Mouse (Mus musculus): ENCODE measurements around the gene Lig1. TPM values are rescaled to one million over a fixed set of nuclear protein-coding genes. Genes with fewer than 3 reads are reported as not detected.

The Lig1 gene
- total RNA-seq (2014; fragmentation: Nextera tagmentation), result 143 and 159 TPM in 2 replicates
- 49.3 and 66.8 TPM in 2 replicates for total RNA-seq (2017)
- polyA plus RNA-seq (2012), result 72.8 and 89.3 TPM in 2 replicates

- DNase-seq (ENCODE audit: low spot score) (no peak), ATAC-seq (ENCODE audit: extremely low read depth, insufficient number of reproducible peaks, low FRiP score, poor library complexity, severe bottlenecking) (no peak)
- TF ChIP-seq GATA2 (IDR thresholded peaks at IDR 0.05; ENCODE audit: borderline replicate concordance, low read depth, low read length), result no peak
- TF ChIP-seq GATA1 (IDR thresholded peaks at IDR 0.05; ENCODE audit: borderline replicate concordance, low read length), result no peak
- TF ChIP-seq TAL1 (conservative IDR thresholded peaks at IDR 0.05; ENCODE audit: low read depth, low read length), result no peak
- no peak for TF ChIP-seq POLR2AphosphoS5 (IDR thresholded peaks at IDR 0.05; ENCODE audit: insufficient replicate concordance, low read depth, low read length)
- Histone ChIP-seq H3K4me3 (ENCODE audit: low read depth, low read length) (peak within 1 kb of the TSS; percentile 83), H3K4me1 (ENCODE audit: insufficient read depth, low read depth, low read length) (peaks cover 43% of the 10 kb centered on the region), H3K27me3 (ENCODE audit: insufficient read depth, low read length) (no peaks in the 10 kb centered on the region), H3K36me3 (replicated peaks) (peaks cover 61% of the 10 kb centered on the region), H3K9me3 (replicated peaks) (no peaks in the 10 kb centered on the region)
These were observed at the start of gene Lig1 for GRCm38 (mm10) chr7:13277081-13277480. Gene Lig1 (plus strand): TSS chr7:13277283.

GRCm38 (mm10) chr7:13260746-13261700 is 16.1 kb upstream of the Lig1 start:
- H3K4me1 ChIP-seq (ENCODE audit: insufficient read depth, low read depth, low read length), result no peaks in the 10 kb centered on the region
- no peak for DNase-seq (ENCODE audit: low spot score)

GRCm38 (mm10) chr7:13263851-13264250 is 13.2 kb upstream of the Lig1 start:
- no peak for TF ChIP-seq TAL1 (conservative IDR thresholded peaks at IDR 0.05; ENCODE audit: low read depth, low read length)
- no peak for TF ChIP-seq POLR2AphosphoS5 (IDR thresholded peaks at IDR 0.05; ENCODE audit: insufficient replicate concordance, low read depth, low read length)
- no peak for TF ChIP-seq GATA2 (IDR thresholded peaks at IDR 0.05; ENCODE audit: borderline replicate concordance, low read depth, low read length)
- no peak for TF ChIP-seq GATA1 (IDR thresholded peaks at IDR 0.05; ENCODE audit: borderline replicate concordance, low read length)
- no peak for TF ChIP-seq CTCF (IDR thresholded peaks at IDR 0.05; ENCODE audit: low read depth, low read length)
- H3K9me3 ChIP-seq (replicated peaks), result no peaks in the 10 kb centered on the region
- no peaks in the 10 kb centered on the region for H3K4me1 ChIP-seq (ENCODE audit: insufficient read depth, low read depth, low read length)
- H3K27me3 ChIP-seq (ENCODE audit: insufficient read depth, low read length), result peaks cover 3% of the 10 kb centered on the region; the same call in 1 of the 2 replicates
- H3K36me3 ChIP-seq (replicated peaks), result peaks cover 6% of the 10 kb centered on the region
- DNase-seq (ENCODE audit: low spot score), result no peak
- no peak overlapping the region for H3K4me3 ChIP-seq (ENCODE audit: low read depth, low read length)
- no peak for ATAC-seq (ENCODE audit: extremely low read depth, insufficient number of reproducible peaks, low FRiP score, poor library complexity, severe bottlenecking)

More at GRCm38 (mm10) chr7:13260746-13261700, 16.1 kb upstream of the Lig1 start:
- ATAC-seq (ENCODE audit: extremely low read depth, insufficient number of reproducible peaks, low FRiP score, poor library complexity, severe bottlenecking), result no peak
- H3K36me3 ChIP-seq (replicated peaks), result peaks cover 6% of the 10 kb centered on the region
- no peak for TF ChIP-seq CTCF (IDR thresholded peaks at IDR 0.05; ENCODE audit: low read depth, low read length)
- TF ChIP-seq GATA1 (IDR thresholded peaks at IDR 0.05; ENCODE audit: borderline replicate concordance, low read length), result no peak
- TF ChIP-seq GATA2 (IDR thresholded peaks at IDR 0.05; ENCODE audit: borderline replicate concordance, low read depth, low read length), result no peak
- no peak for TF ChIP-seq TAL1 (conservative IDR thresholded peaks at IDR 0.05; ENCODE audit: low read depth, low read length)
- no peak for TF ChIP-seq POLR2AphosphoS5 (IDR thresholded peaks at IDR 0.05; ENCODE audit: insufficient replicate concordance, low read depth, low read length)
- H3K4me3 ChIP-seq (ENCODE audit: low read depth, low read length), result 0 out of 2 replicates have a peak overlapping the region, but pooled peaks have one; percentile 0
- peaks cover 3% of the 10 kb centered on the region; the same call in 1 of the 2 replicates for H3K27me3 ChIP-seq (ENCODE audit: insufficient read depth, low read length)
- H3K9me3 ChIP-seq (replicated peaks), result no peaks in the 10 kb centered on the region

GRCm38 (mm10) chr7:13264396-13264795 is 12.7 kb upstream of the Lig1 start:
- no peaks in the 10 kb centered on the region for H3K9me3 ChIP-seq (replicated peaks)
- peaks cover 11% of the 10 kb centered on the region for H3K36me3 ChIP-seq (replicated peaks)
- H3K4me3 ChIP-seq (ENCODE audit: low read depth, low read length), result no peak overlapping the region
- no peaks in the 10 kb centered on the region for H3K4me1 ChIP-seq (ENCODE audit: insufficient read depth, low read depth, low read length)
- TF ChIP-seq POLR2AphosphoS5 (IDR thresholded peaks at IDR 0.05; ENCODE audit: insufficient replicate concordance, low read depth, low read length) (no peak), GATA2 (IDR thresholded peaks at IDR 0.05; ENCODE audit: borderline replicate concordance, low read depth, low read length) (no peak), CTCF (IDR thresholded peaks at IDR 0.05; ENCODE audit: low read depth, low read length) (no peak), GATA1 (IDR thresholded peaks at IDR 0.05; ENCODE audit: borderline replicate concordance, low read length) (no peak), TAL1 (conservative IDR thresholded peaks at IDR 0.05; ENCODE audit: low read depth, low read length) (no peak)
- no peak for DNase-seq (ENCODE audit: low spot score)
- ATAC-seq (ENCODE audit: extremely low read depth, insufficient number of reproducible peaks, low FRiP score, poor library complexity, severe bottlenecking), result no peak
- H3K27me3 ChIP-seq (ENCODE audit: insufficient read depth, low read length), result peaks cover 3% of the 10 kb centered on the region; the same call in 1 of the 2 replicates

GRCm38 (mm10) chr7:13268749-13269260 is 8.3 kb upstream of the Lig1 start:
- Histone ChIP-seq H3K4me1 (ENCODE audit: insufficient read depth, low read depth, low read length) (no peaks in the 10 kb centered on the region), H3K9me3 (replicated peaks) (no peaks in the 10 kb centered on the region), H3K4me3 (ENCODE audit: low read depth, low read length) (no peak overlapping the region), H3K36me3 (replicated peaks) (peaks cover 16% of the 10 kb centered on the region), H3K27me3 (ENCODE audit: insufficient read depth, low read length) (no peaks in the 10 kb centered on the region)
- DNase-seq (ENCODE audit: low spot score), result no peak
- ATAC-seq (ENCODE audit: extremely low read depth, insufficient number of reproducible peaks, low FRiP score, poor library complexity, severe bottlenecking), result no peak
- no peak for TF ChIP-seq TAL1 (conservative IDR thresholded peaks at IDR 0.05; ENCODE audit: low read depth, low read length)
- TF ChIP-seq CTCF (IDR thresholded peaks at IDR 0.05; ENCODE audit: low read depth, low read length), result no peak
- no peak for TF ChIP-seq GATA2 (IDR thresholded peaks at IDR 0.05; ENCODE audit: borderline replicate concordance, low read depth, low read length)
- TF ChIP-seq GATA1 (IDR thresholded peaks at IDR 0.05; ENCODE audit: borderline replicate concordance, low read length), result no peak

GRCm38 (mm10) chr7:13269394-13269793 is 7.7 kb upstream of the Lig1 start:
- Histone ChIP-seq H3K4me3 (ENCODE audit: low read depth, low read length) (no peak overlapping the region), H3K36me3 (replicated peaks) (peaks cover 18% of the 10 kb centered on the region), H3K4me1 (ENCODE audit: insufficient read depth, low read depth, low read length) (no peaks in the 10 kb centered on the region), H3K27me3 (ENCODE audit: insufficient read depth, low read length) (no peaks in the 10 kb centered on the region), H3K9me3 (replicated peaks) (no peaks in the 10 kb centered on the region)
- TF ChIP-seq GATA1 (IDR thresholded peaks at IDR 0.05; ENCODE audit: borderline replicate concordance, low read length), result no peak
- no peak for TF ChIP-seq CTCF (IDR thresholded peaks at IDR 0.05; ENCODE audit: low read depth, low read length)
- no peak for TF ChIP-seq GATA2 (IDR thresholded peaks at IDR 0.05; ENCODE audit: borderline replicate concordance, low read depth, low read length)
- no peak for TF ChIP-seq POLR2AphosphoS5 (IDR thresholded peaks at IDR 0.05; ENCODE audit: insufficient replicate concordance, low read depth, low read length)
- TF ChIP-seq TAL1 (conservative IDR thresholded peaks at IDR 0.05; ENCODE audit: low read depth, low read length), result no peak
- DNase-seq (ENCODE audit: low spot score) (no peak), ATAC-seq (ENCODE audit: extremely low read depth, insufficient number of reproducible peaks, low FRiP score, poor library complexity, severe bottlenecking) (no peak)

All from G1E (cell line).